Mouse (Mus musculus) testis, adult 2 months (tissue): ENCODE data around the gene Popdc2. TPM values are rescaled to one million over a fixed set of nuclear protein-coding genes. Genes with fewer than 3 reads are reported as not detected.

ENCODE experiments used
- H3K27ac ChIP-seq: fragments of 200-500 bp; 2 replicates; pipeline ENCODE4 v1.5.1; 2012; ENCODE audit warnings: low read depth, low read length; ENCODE audit not compliant: control insufficient read depth, insufficient read depth
- H3K27me3 ChIP-seq: fragments of 200-500 bp; 2 replicates; pipeline ENCODE4 v1.6.1; 2012; ENCODE audit warnings: mild to moderate bottlenecking, low read length, moderate library complexity; ENCODE audit not compliant: control insufficient read depth, insufficient read depth
- H3K36me3 ChIP-seq: fragments of 200-500 bp; 2 replicates; pipeline ENCODE4 v1.6.1; 2012; ENCODE audit warnings: mild to moderate bottlenecking, low read length; ENCODE audit not compliant: control insufficient read depth, insufficient read depth
- H3K4me1 ChIP-seq: fragments of 200-500 bp; 2 replicates; pipeline ENCODE4 v1.6.1; 2012; ENCODE audit warnings: low read length; ENCODE audit not compliant: control insufficient read depth, insufficient read depth
- H3K4me3 ChIP-seq: fragments of 200-500 bp; 2 replicates; pipeline ENCODE4 v1.5.1; 2012; ENCODE audit warnings: low read depth, mild to moderate bottlenecking, low read length, moderate library complexity, mixed read lengths; ENCODE audit not compliant: control insufficient read depth
- CTCF ChIP-seq: fragments of 200-500 bp; IDR thresholded peaks from 2 replicates; pipeline ENCODE4 v1.5.1; 2012; ENCODE audit warnings: low read depth, mild to moderate bottlenecking, inconsistent platforms, low read length, moderate library complexity; ENCODE audit not compliant: control insufficient read depth, insufficient read depth, insufficient replicate concordance
- POLR2A ChIP-seq: fragments of 200-500 bp; IDR thresholded peaks from 2 replicates; pipeline ENCODE4 v1.6.1; 2012; ENCODE audit warnings: low read depth, mild to moderate bottlenecking, inconsistent platforms, low read length, moderate library complexity; ENCODE audit not compliant: control insufficient read depth
- polyA plus RNA-seq: library from polyadenylated mRNA; depleted of rRNA; stranded (reverse); fragments of >200 nt; gene quantifications from 2 replicates; pipeline ENCODE4 v1.2.3, GENCODE M21; 2012; rRNA removed

The Popdc2 gene
- polyA plus RNA-seq, 1 experiment = 1.4 TPM

DNA sequence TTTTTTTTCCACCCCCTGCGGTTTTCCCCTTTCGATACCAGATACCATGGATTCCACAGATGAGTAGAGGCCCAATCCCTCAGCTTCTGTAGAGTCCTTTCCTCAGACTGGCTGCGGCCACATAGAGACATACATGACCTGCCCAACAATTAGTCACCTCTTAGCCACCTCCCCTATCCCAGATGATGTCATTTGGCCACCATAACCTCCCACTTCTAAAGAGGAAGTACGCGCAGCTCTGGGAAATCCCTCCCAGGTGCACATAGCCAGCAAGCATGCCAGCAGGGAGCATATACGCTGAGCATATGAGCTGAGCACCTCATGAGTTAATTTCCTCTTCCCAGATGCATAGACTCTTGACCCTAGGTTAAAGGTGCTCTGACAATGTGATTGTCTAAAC, 44.7 kb downstream of the Popdc2 start:
- Histone ChIP-seq H3K27me3 (no peaks in the 10 kb centered on the region), H3K4me3 (peak overlapping the region; percentile 34; the same call in 1 of the 2 replicates), H3K4me1 (no peaks in the 10 kb centered on the region), H3K27ac (no peak overlapping the region), H3K36me3 (no peaks in the 10 kb centered on the region)
- TF ChIP-seq POLR2A = no peak
- no peak for TF ChIP-seq CTCF

DNA sequence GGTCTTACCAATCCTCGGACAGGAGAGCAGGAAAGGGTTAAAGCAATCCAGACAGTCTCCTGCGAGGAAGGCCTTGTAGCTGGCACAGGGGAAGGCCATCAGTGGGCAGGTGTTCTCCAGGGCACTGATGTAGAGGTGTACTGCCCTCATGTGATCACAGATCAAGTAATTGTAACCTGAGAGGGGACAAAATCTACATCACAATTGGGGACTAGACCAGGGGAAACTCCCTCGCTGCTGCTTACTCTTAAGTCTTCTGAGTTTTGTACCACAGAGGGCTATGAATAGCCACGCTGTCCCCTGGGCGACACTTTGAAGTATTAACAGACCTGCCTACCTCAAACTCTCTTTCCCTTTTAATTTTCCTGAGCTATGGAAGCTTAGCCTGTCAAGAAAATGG, 45.6 kb downstream of the Popdc2 start:
- no peaks in the 10 kb centered on the region for H3K4me1 ChIP-seq
- H3K4me3 ChIP-seq = peak overlapping the region; percentile 48
- no peaks in the 10 kb centered on the region for H3K27me3 ChIP-seq
- TF ChIP-seq POLR2A (no peak; the same call in 1 of the 2 replicates), CTCF (no peak)
- no peak overlapping the region for H3K27ac ChIP-seq
- H3K36me3 ChIP-seq = no peaks in the 10 kb centered on the region

- H3K4me1 ChIP-seq = no peaks in the 10 kb centered on the region
- H3K36me3 ChIP-seq = no peaks in the 10 kb centered on the region
- no peak overlapping the region for H3K4me3 ChIP-seq
- no peak for TF ChIP-seq POLR2A
- no peak for TF ChIP-seq CTCF
- H3K27me3 ChIP-seq = no peaks in the 10 kb centered on the region
- no peak overlapping the region for H3K27ac ChIP-seq
Observed at GRCm38 (mm10) chr16:38408416-38408815, 46.4 kb downstream of the Popdc2 start.

- Histone ChIP-seq H3K27ac (no peak overlapping the region), H3K4me1 (no peaks in the 10 kb centered on the region), H3K36me3 (no peaks in the 10 kb centered on the region), H3K27me3 (no peaks in the 10 kb centered on the region), H3K4me3 (no peak overlapping the region)
- TF ChIP-seq CTCF (no peak), POLR2A (no peak)
Observed at GRCm38 (mm10) chr16:38414953-38415352, 52.9 kb downstream of the Popdc2 start.

GRCm38 (mm10) chr16:38425374-38425773, 63.4 kb downstream of the Popdc2 start:
- Histone ChIP-seq H3K27me3 (no peaks in the 10 kb centered on the region), H3K27ac (no peak overlapping the region), H3K4me3 (no peak overlapping the region), H3K36me3 (no peaks in the 10 kb centered on the region), H3K4me1 (peaks cover 6% of the 10 kb centered on the region)
- TF ChIP-seq CTCF = no peak
- TF ChIP-seq POLR2A = no peak

- H3K27ac ChIP-seq = no peak overlapping the region
- H3K4me1 ChIP-seq = peaks cover 6% of the 10 kb centered on the region
- H3K4me3 ChIP-seq = no peak overlapping the region
- no peaks in the 10 kb centered on the region for H3K27me3 ChIP-seq
- TF ChIP-seq POLR2A (no peak), CTCF (no peak)
- no peaks in the 10 kb centered on the region for H3K36me3 ChIP-seq
Observed at GRCm38 (mm10) chr16:38425799-38426198, 63.8 kb downstream of the Popdc2 start.

Other genes with a start within 250 kb of the Popdc2 start
- gene Nr1i2, start 67.4 kb upstream of the Popdc2 start, polyA plus RNA-seq = 0.22 and 0.36 TPM in 2 replicates
- 22.4 and 23.4 TPM in 2 replicates for gene Maats1, start 20.1 kb upstream of the Popdc2 start, polyA plus RNA-seq
- 53.2 and 68.3 TPM in 2 replicates for gene Cox17, start 15.2 kb upstream of the Popdc2 start, polyA plus RNA-seq
- not detected in 2 replicates for gene Gm21987, start 15.2 kb upstream of the Popdc2 start, polyA plus RNA-seq
- gene Pla1a, start 70.9 kb downstream of the Popdc2 start, polyA plus RNA-seq = 3.7 and 4.7 TPM in 2 replicates
- gene Adprh, start 90.5 kb downstream of the Popdc2 start, polyA plus RNA-seq = 19.2 and 21.7 TPM in 2 replicates
- 0.08 and 0.10 TPM in 2 replicates for gene Cd80, start 93.4 kb downstream of the Popdc2 start, polyA plus RNA-seq
- 5.3 and 6.4 TPM in 2 replicates for gene Timmdc1, start 160.5 kb downstream of the Popdc2 start, polyA plus RNA-seq
- 3.9 and 4.3 TPM in 2 replicates for gene Poglut1, start 188.0 kb downstream of the Popdc2 start, polyA plus RNA-seq
- gene Tmem39a, start 196.5 kb downstream of the Popdc2 start, polyA plus RNA-seq = 43.7 and 45.1 TPM in 2 replicates